Mouse (Mus musculus) intestine, embryonic 15.5 days (tissue): ENCODE data around the gene Ccdc33. TPM values are rescaled to one million over a fixed set of nuclear protein-coding genes. Genes with fewer than 3 reads are reported as not detected.
A peak's percentile ranks its signal among the peaks of the same experiment; 100 is the strongest.

Experiments used
- ATAC-seq: fragments of 200-750 bp; cut with Nextera tagmentation; 2 replicates; pipeline ENCODE4 v1.8.0; 2017; ENCODE audit warnings: moderate TSS enrichment, moderate library complexity
- H3K27ac ChIP-seq: fragments of 300-500 bp; sonication (generic); 2 replicates; pipeline ENCODE4 v1.5.1; 2015; ENCODE audit warnings: mild to moderate bottlenecking, inconsistent platforms
- H3K27me3 ChIP-seq: fragments of 300-500 bp; sonication (generic); replicated peaks from 2 replicates; pipeline ENCODE4 v1.6.1; 2015; ENCODE audit warnings: inconsistent platforms
- H3K36me3 ChIP-seq: fragments of 300-500 bp; sonication (generic); 2 replicates; pipeline ENCODE4 v1.6.1; 2015; ENCODE audit warnings: inconsistent platforms
- H3K4me1 ChIP-seq: fragments of 300-500 bp; sonication (generic); replicated peaks from 2 replicates; pipeline ENCODE4 v1.6.1; 2015; ENCODE audit warnings: inconsistent platforms
- H3K4me2 ChIP-seq: fragments of 300-500 bp; sonication (generic); replicated peaks from 2 replicates; pipeline ENCODE4 v1.6.1; 2015; ENCODE audit warnings: mild to moderate bottlenecking, inconsistent platforms
- H3K4me3 ChIP-seq: fragments of 300-500 bp; sonication (generic); replicated peaks from 2 replicates; pipeline ENCODE4 v1.5.1; 2015; ENCODE audit warnings: inconsistent platforms
- H3K9ac ChIP-seq: fragments of 300-500 bp; sonication (generic); 2 replicates; pipeline ENCODE4 v1.6.1; 2015; ENCODE audit warnings: inconsistent platforms
- H3K9me3 ChIP-seq: fragments of 300-500 bp; sonication (generic); 2 replicates; pipeline ENCODE4 v1.6.1; 2016; ENCODE audit warnings: inconsistent platforms
- WGBS: fragments of 180-500 bp; shearing (Covaris S2); methylation state at CpG from one replicate; pipeline ENCODE4 v1.1.7; 2015; 5-methylcytosine and 5-hydroxymethylcytosine counted together
- polyA plus RNA-seq: library from polyadenylated mRNA; unstranded; fragments of >200 nt; fragmentation: Nextera tagmentation; extraction: Ambion mirVana; gene quantifications from 2 replicates; pipeline ENCODE4 v1.2.1, GENCODE M21; 2015

Ccdc33 gene
- polyA plus RNA-seq, 1 experiment from 2014 or later, result 0.09 TPM

DNA sequence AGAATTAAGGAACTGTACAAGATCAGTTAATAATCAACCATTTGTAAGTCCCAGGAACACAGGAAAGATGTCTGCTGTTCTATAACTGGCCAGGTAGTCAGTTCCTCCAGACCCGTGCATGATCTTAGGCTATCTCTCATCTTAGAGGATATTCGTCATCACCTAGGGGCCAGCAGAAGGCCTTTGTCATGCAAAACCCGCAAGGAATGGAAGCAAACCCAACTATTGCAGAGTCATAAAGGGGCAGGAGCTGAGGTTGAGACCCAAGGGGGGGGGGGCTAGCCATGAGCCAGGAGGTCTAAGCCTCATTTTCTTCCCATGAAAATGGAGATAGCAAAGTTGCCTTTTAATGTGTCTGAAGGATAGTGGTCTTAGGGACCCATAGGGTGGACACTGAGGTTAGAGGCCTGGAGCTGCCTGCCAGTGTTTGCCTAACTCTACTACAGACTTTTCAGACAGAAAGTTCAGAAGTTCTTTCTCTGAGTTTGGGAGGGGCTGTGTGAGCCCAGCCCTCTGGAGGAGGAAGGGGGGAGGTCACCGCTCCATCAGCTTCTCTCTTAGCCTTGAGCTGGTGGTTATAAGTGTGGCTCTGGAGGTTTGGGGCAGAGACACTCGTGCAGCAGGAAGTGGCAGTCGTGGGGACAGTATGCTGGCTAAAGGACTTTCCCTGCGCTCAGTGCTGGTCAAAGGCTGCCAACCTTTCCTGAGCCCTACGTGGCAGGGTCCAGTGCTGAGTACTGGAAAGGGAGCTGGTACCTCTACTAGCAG, 104.0 kb downstream of the Ccdc33 start:
- WGBS, result 45% methylated on average over 8 of the region's 8 CpGs
- Histone ChIP-seq H3K27me3 (no peaks in the 10 kb centered on the region), H3K4me1 (peaks cover 12% of the 10 kb centered on the region), H3K9me3 (no peaks in the 10 kb centered on the region), H3K27ac (no peak overlapping the region), H3K9ac (no peak overlapping the region), H3K36me3 (no peaks in the 10 kb centered on the region), H3K4me2 (no peak overlapping the region), H3K4me3 (no peak overlapping the region)
- peak; percentile 17; the same call in 1 of the 2 replicates for ATAC-seq

- Histone ChIP-seq H3K4me2 (no peak overlapping the region), H3K4me3 (no peak overlapping the region), H3K27ac (no peak overlapping the region), H3K27me3 (no peaks in the 10 kb centered on the region), H3K36me3 (no peaks in the 10 kb centered on the region), H3K4me1 (peaks cover 16% of the 10 kb centered on the region), H3K9me3 (no peaks in the 10 kb centered on the region), H3K9ac (no peak overlapping the region)
- WGBS, result 67% methylated on average over 2 of the region's 2 CpGs
- no peak for ATAC-seq
Observed at GRCm38 (mm10) chr9:58012935-58013334, 105.7 kb downstream of the Ccdc33 start.

GRCm38 (mm10) chr9:58012486-58012885, 106.1 kb downstream of the Ccdc33 start:
- H3K9ac ChIP-seq, result no peak overlapping the region
- H3K4me3 ChIP-seq, result no peak overlapping the region
- H3K4me1 ChIP-seq, result peaks cover 16% of the 10 kb centered on the region
- H3K27me3 ChIP-seq, result no peaks in the 10 kb centered on the region
- H3K4me2 ChIP-seq, result no peak overlapping the region
- no peaks in the 10 kb centered on the region for H3K9me3 ChIP-seq
- H3K27ac ChIP-seq, result no peak overlapping the region
- ATAC-seq, result no peak
- 78% methylated on average over 2 of the region's 2 CpGs for WGBS
- H3K36me3 ChIP-seq, result no peaks in the 10 kb centered on the region

- H3K9me3 ChIP-seq, result no peaks in the 10 kb centered on the region
- no peaks in the 10 kb centered on the region for H3K27me3 ChIP-seq
- H3K4me1 ChIP-seq, result peaks cover 16% of the 10 kb centered on the region
- no peak overlapping the region for H3K27ac ChIP-seq
- no peak overlapping the region for H3K4me3 ChIP-seq
- WGBS, result 60% methylated on average over 8 of the region's 8 CpGs
- no peak overlapping the region for H3K9ac ChIP-seq
- H3K4me2 ChIP-seq, result no peak overlapping the region
- no peaks in the 10 kb centered on the region for H3K36me3 ChIP-seq
- no peak for ATAC-seq
Observed at GRCm38 (mm10) chr9:58011552-58011951, 107.1 kb downstream of the Ccdc33 start.

GRCm38 (mm10) chr9:58011027-58011426, 107.6 kb downstream of the Ccdc33 start:
- Histone ChIP-seq H3K27me3 (no peaks in the 10 kb centered on the region), H3K4me1 (peaks cover 16% of the 10 kb centered on the region), H3K36me3 (no peaks in the 10 kb centered on the region), H3K27ac (no peak overlapping the region), H3K4me2 (no peak overlapping the region), H3K4me3 (no peak overlapping the region), H3K9me3 (no peaks in the 10 kb centered on the region), H3K9ac (no peak overlapping the region)
- 34% methylated on average over 7 of the region's 7 CpGs for WGBS
- peak; percentile 42; the same call in 1 of the 2 replicates for ATAC-seq

GRCm38 (mm10) chr9:58009588-58009987, 109.0 kb downstream of the Ccdc33 start:
- H3K9me3 ChIP-seq, result no peaks in the 10 kb centered on the region
- peaks cover 12% of the 10 kb centered on the region for H3K4me1 ChIP-seq
- H3K9ac ChIP-seq, result no peak overlapping the region
- no peak overlapping the region for H3K4me3 ChIP-seq
- no peaks in the 10 kb centered on the region for H3K27me3 ChIP-seq
- 60% methylated on average over 3 of the region's 3 CpGs for WGBS
- no peak overlapping the region for H3K4me2 ChIP-seq
- H3K27ac ChIP-seq, result no peak overlapping the region
- no peak for ATAC-seq
- H3K36me3 ChIP-seq, result no peaks in the 10 kb centered on the region

DNA sequence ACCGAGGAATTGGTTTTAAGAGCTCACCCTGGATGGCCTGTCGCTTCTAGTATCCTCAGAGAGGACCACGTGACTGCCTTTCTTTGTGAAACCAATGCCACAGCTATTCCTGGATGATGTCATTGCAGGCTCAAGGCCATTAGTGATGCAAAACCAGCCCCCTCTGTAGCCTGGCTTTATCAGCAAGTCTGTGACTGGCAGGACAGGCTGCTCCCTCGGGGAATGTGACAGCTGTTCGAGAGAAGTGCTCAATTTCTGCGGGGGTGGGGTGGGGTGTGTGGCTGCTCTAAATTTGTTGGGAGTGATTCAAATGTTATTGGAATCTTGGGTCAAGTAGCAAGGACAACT, 109.6 kb downstream of the Ccdc33 start:
- peak; percentile 77 for ATAC-seq
- Histone ChIP-seq H3K27ac (no peak overlapping the region), H3K9me3 (no peaks in the 10 kb centered on the region), H3K4me3 (no peak overlapping the region), H3K36me3 (no peaks in the 10 kb centered on the region), H3K27me3 (no peaks in the 10 kb centered on the region), H3K4me2 (no peak overlapping the region), H3K4me1 (peaks cover 11% of the 10 kb centered on the region; the same call in 1 of the 2 replicates), H3K9ac (no peak overlapping the region)
- WGBS, result 7% methylated on average over 6 of the region's 6 CpGs

DNA sequence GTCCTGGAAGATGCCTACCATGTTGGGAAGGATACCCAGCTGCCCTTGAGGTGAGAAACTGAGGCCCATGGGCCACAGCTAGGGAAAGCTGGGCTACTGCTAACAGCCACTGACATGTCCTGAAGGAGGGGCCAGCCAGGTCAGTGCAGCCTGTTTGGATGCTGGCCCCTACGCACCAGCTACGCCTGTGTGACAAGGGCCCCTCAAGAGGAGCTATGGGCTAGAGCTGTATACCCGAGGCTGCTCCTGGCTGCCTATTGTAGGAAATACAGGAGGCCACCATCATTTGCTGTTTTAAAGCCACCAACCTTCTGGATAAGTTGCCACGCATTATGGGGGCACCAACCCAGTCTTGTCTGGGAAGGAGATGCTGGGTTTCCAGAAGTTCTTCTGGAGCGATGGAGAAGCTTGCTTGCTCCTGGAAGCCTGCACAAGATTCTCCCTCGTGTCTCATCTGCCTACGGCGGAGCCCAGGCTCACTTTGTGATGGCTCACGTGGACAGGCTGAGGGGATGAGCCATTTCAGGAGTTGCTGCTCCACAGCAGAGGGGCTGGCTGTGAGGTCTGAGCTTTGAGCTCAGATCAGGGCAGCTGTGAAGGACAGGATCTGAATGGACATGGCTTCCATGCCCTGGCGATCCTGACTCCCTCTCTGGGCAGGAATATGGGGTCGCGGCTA, 110.1 kb downstream of the Ccdc33 start:
- Histone ChIP-seq H3K4me3 (no peak overlapping the region), H3K9ac (no peak overlapping the region), H3K27me3 (no peaks in the 10 kb centered on the region), H3K4me1 (peaks cover 13% of the 10 kb centered on the region; the same call in 1 of the 2 replicates), H3K27ac (no peak overlapping the region), H3K36me3 (no peaks in the 10 kb centered on the region), H3K4me2 (no peak overlapping the region), H3K9me3 (no peaks in the 10 kb centered on the region)
- 72% methylated on average over 12 of the region's 12 CpGs for WGBS
- peak; percentile 8; the same call in 1 of the 2 replicates for ATAC-seq

DNA sequence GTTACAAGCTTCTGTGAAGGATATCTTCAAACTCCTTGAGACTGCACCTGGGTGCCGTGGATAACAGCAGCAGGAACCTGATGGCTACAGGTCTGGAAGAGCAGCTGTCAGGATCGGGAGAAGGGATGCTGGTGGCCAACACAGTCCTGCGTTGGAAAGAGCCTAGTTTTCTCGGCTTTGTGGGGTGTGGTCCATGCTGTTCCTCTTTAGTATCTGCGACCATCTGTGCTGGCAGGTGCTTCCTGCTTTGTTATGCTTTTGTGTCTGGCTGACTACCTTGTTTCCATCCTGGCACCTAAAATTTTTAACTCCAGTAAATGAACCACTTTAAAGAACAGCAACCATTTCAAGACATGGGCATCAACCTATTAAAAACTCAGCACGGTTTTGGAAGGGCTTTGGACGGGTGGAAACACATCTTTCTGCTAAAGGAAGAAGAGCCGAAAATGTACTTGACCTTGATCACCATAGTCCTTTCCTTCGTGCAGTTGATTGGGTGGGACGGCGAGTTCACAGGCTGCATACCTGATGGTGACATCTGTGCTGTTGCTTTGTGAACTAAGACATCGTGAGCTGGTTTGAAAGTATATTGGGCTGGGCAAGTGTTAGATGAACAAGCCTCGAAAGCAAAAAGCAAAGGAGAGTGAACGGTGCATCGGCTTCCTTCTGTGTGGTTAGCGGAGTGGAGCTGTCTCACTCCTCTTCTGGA, 112.7 kb downstream of the Ccdc33 start, which contains the start of gene Cyp11a1:
Gene Cyp11a1 (plus strand): TSS at position 659 of the 709 bp plus-strand sequence.
- 85% methylated on average over 16 of the region's 16 CpGs for WGBS
- H3K4me1 ChIP-seq, result 0 out of 2 replicates have a peak, but pooled peaks cover 8% of the 10 kb centered on the region
- no peaks in the 10 kb centered on the region for H3K36me3 ChIP-seq
- H3K9ac ChIP-seq, result no peak within 1 kb of the TSS
- H3K9me3 ChIP-seq, result no peaks in the 10 kb centered on the region
- no peak within 1 kb of the TSS for H3K4me3 ChIP-seq
- no peaks in the 10 kb centered on the region for H3K27me3 ChIP-seq
- H3K27ac ChIP-seq, result no peak within 1 kb of the TSS
- no peak within 1 kb of the TSS for H3K4me2 ChIP-seq
- ATAC-seq, result no peak

GRCm38 (mm10) chr9:58003272-58003671, 115.4 kb downstream of the Ccdc33 start:
- H3K4me2 ChIP-seq, result no peak overlapping the region
- no peaks in the 10 kb centered on the region for H3K36me3 ChIP-seq
- 0 out of 2 replicates have a peak, but pooled peaks cover 7% of the 10 kb centered on the region for H3K27me3 ChIP-seq
- no peak overlapping the region for H3K9ac ChIP-seq
- H3K4me3 ChIP-seq, result no peak overlapping the region
- H3K4me1 ChIP-seq, result 0 out of 2 replicates have a peak, but pooled peaks cover 4% of the 10 kb centered on the region
- 10% methylated on average over 2 of the region's 2 CpGs for WGBS
- H3K9me3 ChIP-seq, result no peaks in the 10 kb centered on the region
- peak; percentile 29; the same call in 1 of the 2 replicates for ATAC-seq
- no peak overlapping the region for H3K27ac ChIP-seq

DNA sequence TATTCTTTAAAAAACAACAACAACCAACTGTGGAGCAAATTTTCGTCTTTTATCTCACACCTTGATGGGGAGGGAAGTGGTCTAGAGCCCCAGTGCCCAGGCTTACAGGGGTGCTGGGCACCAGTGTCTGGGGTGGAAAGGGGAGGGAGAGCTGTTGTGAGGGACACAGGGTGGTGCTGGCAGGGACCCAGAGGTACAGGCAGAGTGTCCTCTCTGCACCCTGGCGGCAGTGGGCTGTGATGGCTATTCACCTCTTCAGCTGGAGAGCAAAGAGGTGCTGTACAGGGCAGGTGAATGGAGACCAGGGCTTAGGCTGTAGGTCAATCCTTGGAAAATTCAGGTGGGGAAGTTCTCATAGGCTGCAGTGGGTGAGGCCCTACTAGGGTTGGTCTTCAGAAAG, 118.9 kb downstream of the Ccdc33 start:
- ATAC-seq, result no peak
- H3K4me3 ChIP-seq, result no peak overlapping the region
- peaks cover 13% of the 10 kb centered on the region for H3K27me3 ChIP-seq
- no peaks in the 10 kb centered on the region for H3K9me3 ChIP-seq
- H3K9ac ChIP-seq, result no peak overlapping the region
- no peaks in the 10 kb centered on the region for H3K36me3 ChIP-seq
- H3K4me1 ChIP-seq, result 0 out of 2 replicates have a peak, but pooled peaks cover 4% of the 10 kb centered on the region
- H3K4me2 ChIP-seq, result no peak overlapping the region
- WGBS, result 47% methylated on average over 2 of the region's 2 CpGs
- no peak overlapping the region for H3K27ac ChIP-seq

- Histone ChIP-seq H3K36me3 (no peaks in the 10 kb centered on the region), H3K4me2 (no peak overlapping the region), H3K4me3 (no peak overlapping the region), H3K9ac (no peak overlapping the region), H3K27ac (no peak overlapping the region), H3K27me3 (peaks cover 13% of the 10 kb centered on the region), H3K9me3 (no peaks in the 10 kb centered on the region), H3K4me1 (no peaks in the 10 kb centered on the region)
- ATAC-seq, result no peak; the same call in 1 of the 2 replicates
- 50% methylated on average over 2 of the region's 2 CpGs for WGBS
Observed at GRCm38 (mm10) chr9:57998685-57999084, 119.9 kb downstream of the Ccdc33 start.
